Mouse (Mus musculus): Measurements from ENCODE around the gene Trpc2. TPM values are rescaled to one million over a fixed set of nuclear protein-coding genes. Genes with fewer than 3 reads are reported as not detected.
"Not testable (repeated sequence)": the region's sequence is repeated elsewhere in the genome, so short reads cannot be mapped to it uniquely, and the experiment has no call there.

The Trpc2 gene
- not detected in 2 replicates for polyA plus RNA-seq (2014; fragmentation: Nextera tagmentation; extraction: Ambion mirVana)

DNA sequence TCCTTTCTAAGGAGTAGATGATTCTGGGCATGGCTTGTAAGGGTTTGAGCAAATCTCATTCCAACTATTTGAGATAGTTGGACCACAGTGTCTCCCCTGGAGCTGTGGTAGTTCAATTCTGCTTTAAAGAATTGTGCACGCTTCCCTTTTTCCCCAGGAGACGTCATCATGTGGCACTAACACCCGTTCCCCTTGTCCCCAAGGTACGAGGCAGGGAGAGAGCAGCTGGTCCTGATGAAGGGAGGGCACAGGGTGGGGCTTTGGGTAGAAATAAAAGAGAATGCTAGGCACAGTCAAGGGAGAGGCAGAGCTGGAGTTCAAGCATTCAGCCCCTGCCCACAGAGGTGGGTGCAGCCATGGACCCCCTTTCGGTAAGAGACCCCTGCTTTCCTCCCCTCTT lies at the start of gene Trpc2:
Gene Trpc2, plus strand, starts transcription at position 301 of the 400 bp plus-strand sequence.
- DNase-seq (ENCODE audit: low spot score), result no peak

DNA sequence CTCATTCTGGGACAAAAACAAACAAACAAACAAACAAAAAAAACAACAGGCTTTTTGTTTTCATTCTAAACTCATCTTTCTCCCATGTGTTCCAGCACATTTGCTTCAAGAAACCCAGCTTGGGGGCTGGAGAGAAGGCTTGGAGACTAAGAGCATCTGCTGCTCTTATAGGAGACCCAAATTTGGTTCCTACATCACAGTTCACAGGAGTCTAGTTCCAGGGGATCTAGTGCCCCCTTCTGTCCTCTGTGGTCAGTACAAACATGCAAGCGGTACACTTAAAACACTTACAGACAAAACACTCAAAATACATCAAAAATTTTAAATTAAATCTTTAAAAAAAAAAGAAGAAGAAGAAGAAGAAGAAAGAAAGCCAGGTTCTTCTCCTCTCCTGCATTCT lies 48.0 kb upstream of the Trpc2 start:
- no peak overlapping the region for H3K4me2 ChIP-seq (ENCODE audit: low read depth)
- no peaks in the 10 kb centered on the region for H3K4me1 ChIP-seq (ENCODE audit: control insufficient read depth, insufficient read depth, low read length)
- no peak overlapping the region for H3K9ac ChIP-seq (ENCODE audit: low read length)
- no peak overlapping the region for H3K4me3 ChIP-seq (ENCODE audit: low read depth, low read length)
- no peak for ATAC-seq (ENCODE audit: insufficient read depth, low FRiP score, low TSS enrichment)
- H3K27me3 ChIP-seq (ENCODE audit: control insufficient read depth, insufficient read depth, low read length), result no peaks in the 10 kb centered on the region
- H3K27ac ChIP-seq (ENCODE audit: low read depth, low read length), result no peak overlapping the region
- H3K9me3 ChIP-seq (ENCODE audit: control insufficient read depth, low read length), result no peaks in the 10 kb centered on the region
- H3K36me3 ChIP-seq (ENCODE audit: control insufficient read depth, insufficient read depth, low read length), result peaks cover 25% of the 10 kb centered on the region
- WGBS, result 95% methylated on average over 1 of the region's 1 CpGs
- DNase-seq (ENCODE audit: low spot score), result no peak

More for the DNA sequence above, at the start of gene Trpc2:
- Histone ChIP-seq H3K4me2 (ENCODE audit: low read depth) (no peak within 1 kb of the TSS), H3K9me3 (ENCODE audit: control insufficient read depth, low read length) (no peaks in the 10 kb centered on the region), H3K4me3 (ENCODE audit: low read depth, low read length) (no peak within 1 kb of the TSS), H3K27me3 (ENCODE audit: control insufficient read depth, insufficient read depth, low read length) (no peaks in the 10 kb centered on the region), H3K27ac (ENCODE audit: low read depth, low read length) (no peak within 1 kb of the TSS), H3K36me3 (ENCODE audit: control insufficient read depth, insufficient read depth, low read length) (peaks cover 7% of the 10 kb centered on the region; the same call in 1 of the 2 replicates), H3K9ac (ENCODE audit: low read length) (no peak within 1 kb of the TSS), H3K4me1 (ENCODE audit: control insufficient read depth, insufficient read depth, low read length) (no peaks in the 10 kb centered on the region)
- WGBS, result 82% methylated on average over 5 of the region's 5 CpGs
- no peak for ATAC-seq (ENCODE audit: insufficient read depth, low FRiP score, low TSS enrichment)

DNA sequence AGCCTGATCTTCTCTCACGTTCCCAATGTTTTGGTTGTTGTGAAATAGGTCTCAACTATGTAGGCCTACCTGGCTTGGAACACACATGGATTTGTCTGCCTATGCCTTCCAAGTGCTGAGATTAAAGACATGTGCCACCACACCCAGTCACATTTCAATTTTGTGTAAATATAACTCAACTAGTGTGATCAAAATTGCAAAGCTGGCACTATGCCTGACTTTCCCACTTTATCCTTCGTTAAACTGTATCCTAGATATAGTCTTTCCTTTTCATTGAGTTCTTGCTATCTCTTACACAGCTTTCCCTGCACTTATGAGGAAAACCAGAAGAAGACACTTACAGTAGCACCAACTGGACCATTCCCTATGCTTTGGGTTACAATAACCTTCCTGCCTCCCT lies 47.4 kb upstream of the Trpc2 start:
- DNase-seq (ENCODE audit: low spot score) (no peak), ATAC-seq (ENCODE audit: insufficient read depth, low FRiP score, low TSS enrichment) (no peak)
- no peak overlapping the region for H3K4me2 ChIP-seq (ENCODE audit: low read depth)
- no peak overlapping the region for H3K27ac ChIP-seq (ENCODE audit: low read depth, low read length)
- no peak overlapping the region for H3K9ac ChIP-seq (ENCODE audit: low read length)
- no peaks in the 10 kb centered on the region for H3K27me3 ChIP-seq (ENCODE audit: control insufficient read depth, insufficient read depth, low read length)
- no peaks in the 10 kb centered on the region for H3K9me3 ChIP-seq (ENCODE audit: control insufficient read depth, low read length)
- H3K4me3 ChIP-seq (ENCODE audit: low read depth, low read length), result no peak overlapping the region
- WGBS, result 99% methylated on average over 2 of the region's 2 CpGs
- H3K36me3 ChIP-seq (ENCODE audit: control insufficient read depth, insufficient read depth, low read length), result peaks cover 25% of the 10 kb centered on the region
- H3K4me1 ChIP-seq (ENCODE audit: control insufficient read depth, insufficient read depth, low read length), result no peaks in the 10 kb centered on the region

DNA sequence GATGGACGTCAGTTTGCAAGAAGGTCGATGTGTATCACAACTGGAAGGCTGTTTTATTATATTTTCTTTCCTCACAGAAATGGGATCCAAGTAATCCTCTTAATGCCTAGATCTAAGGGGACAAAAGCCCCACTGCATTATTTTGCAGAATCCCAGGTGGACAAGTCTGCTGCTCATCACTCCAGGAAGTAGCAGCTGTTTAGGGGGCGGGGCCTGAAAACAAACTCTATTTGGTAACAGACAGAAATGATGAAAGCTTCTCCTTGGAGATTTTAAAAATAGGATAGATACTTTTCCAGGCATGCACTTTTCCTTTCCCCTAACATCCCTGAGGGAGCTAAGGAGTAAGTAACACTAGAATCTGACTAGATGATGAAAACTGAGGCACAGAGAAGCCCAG lies 45.6 kb upstream of the Trpc2 start:
- H3K36me3 ChIP-seq (ENCODE audit: control insufficient read depth, insufficient read depth, low read length), result peaks cover 25% of the 10 kb centered on the region
- no peaks in the 10 kb centered on the region for H3K4me1 ChIP-seq (ENCODE audit: control insufficient read depth, insufficient read depth, low read length)
- H3K4me3 ChIP-seq (ENCODE audit: low read depth, low read length), result no peak overlapping the region
- H3K9me3 ChIP-seq (ENCODE audit: control insufficient read depth, low read length), result no peaks in the 10 kb centered on the region
- H3K9ac ChIP-seq (ENCODE audit: low read length), result no peak overlapping the region
- no peak for DNase-seq (ENCODE audit: low spot score)
- WGBS, result 90% methylated on average over 3 of the region's 3 CpGs
- no peak overlapping the region for H3K4me2 ChIP-seq (ENCODE audit: low read depth)
- no peak for ATAC-seq (ENCODE audit: insufficient read depth, low FRiP score, low TSS enrichment)
- no peaks in the 10 kb centered on the region for H3K27me3 ChIP-seq (ENCODE audit: control insufficient read depth, insufficient read depth, low read length)
- H3K27ac ChIP-seq (ENCODE audit: low read depth, low read length), result no peak overlapping the region

DNA sequence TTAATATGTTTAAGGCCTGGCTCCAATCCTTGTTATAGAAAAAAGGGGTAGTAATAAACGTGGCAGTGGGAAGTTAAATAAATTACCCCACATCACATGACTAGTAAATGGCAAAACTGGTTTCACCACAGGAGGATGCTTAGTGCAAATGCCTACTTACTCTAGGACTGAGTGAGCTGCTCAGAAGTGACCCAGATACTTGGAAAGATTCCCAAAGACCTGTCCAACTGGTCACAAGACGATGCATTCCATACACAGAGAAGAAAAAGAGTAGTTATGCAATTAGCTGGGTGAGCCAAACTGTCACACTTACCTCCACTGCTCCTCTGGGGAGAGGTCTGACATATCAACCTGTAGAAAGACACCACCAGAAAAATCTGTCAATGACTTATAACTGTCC lies 40.6 kb upstream of the Trpc2 start:
- H3K4me2 ChIP-seq (ENCODE audit: low read depth), result no peak overlapping the region
- no peak for DNase-seq (ENCODE audit: low spot score)
- ATAC-seq (ENCODE audit: insufficient read depth, low FRiP score, low TSS enrichment), result no peak
- H3K27me3 ChIP-seq (ENCODE audit: control insufficient read depth, insufficient read depth, low read length), result no peaks in the 10 kb centered on the region
- 90% methylated on average over 2 of the region's 2 CpGs for WGBS
- H3K36me3 ChIP-seq (ENCODE audit: control insufficient read depth, insufficient read depth, low read length), result peaks cover 13% of the 10 kb centered on the region
- no peak overlapping the region for H3K27ac ChIP-seq (ENCODE audit: low read depth, low read length)
- H3K4me1 ChIP-seq (ENCODE audit: control insufficient read depth, insufficient read depth, low read length), result no peaks in the 10 kb centered on the region
- no peaks in the 10 kb centered on the region for H3K9me3 ChIP-seq (ENCODE audit: control insufficient read depth, low read length)
- no peak overlapping the region for H3K9ac ChIP-seq (ENCODE audit: low read length)
- H3K4me3 ChIP-seq (ENCODE audit: low read depth, low read length), result no peak overlapping the region

DNA sequence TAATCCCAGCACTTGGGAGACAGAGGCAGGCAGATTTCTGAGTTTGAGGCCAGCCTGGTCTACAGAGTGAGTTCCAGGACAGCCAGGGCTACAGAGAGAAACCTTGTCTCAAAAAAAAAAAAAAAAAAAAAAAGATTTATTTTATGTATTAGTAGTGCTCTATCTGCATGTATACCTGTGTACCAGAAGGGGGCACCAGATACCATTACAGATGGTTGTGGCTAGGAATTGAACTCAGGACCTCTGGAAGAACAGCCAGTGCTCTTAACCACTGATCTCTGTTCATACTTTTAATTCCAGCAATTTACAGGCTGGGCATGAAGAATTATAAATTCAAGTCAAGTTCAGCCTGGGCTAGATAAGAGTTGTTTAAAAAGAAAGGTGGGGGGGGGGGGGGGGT lies 34.4 kb upstream of the Trpc2 start:
- H3K36me3 ChIP-seq (ENCODE audit: control insufficient read depth, insufficient read depth, low read length); H3K4me1 ChIP-seq (ENCODE audit: control insufficient read depth, insufficient read depth, low read length); DNase-seq (ENCODE audit: low spot score); H3K4me3 ChIP-seq (ENCODE audit: low read depth, low read length); H3K9ac ChIP-seq (ENCODE audit: low read length); H3K27ac ChIP-seq (ENCODE audit: low read depth, low read length); H3K4me2 ChIP-seq (ENCODE audit: low read depth); ATAC-seq (ENCODE audit: insufficient read depth, low FRiP score, low TSS enrichment); H3K9me3 ChIP-seq (ENCODE audit: control insufficient read depth, low read length); H3K27me3 ChIP-seq (ENCODE audit: control insufficient read depth, insufficient read depth, low read length): not testable (repeated sequence)

DNA sequence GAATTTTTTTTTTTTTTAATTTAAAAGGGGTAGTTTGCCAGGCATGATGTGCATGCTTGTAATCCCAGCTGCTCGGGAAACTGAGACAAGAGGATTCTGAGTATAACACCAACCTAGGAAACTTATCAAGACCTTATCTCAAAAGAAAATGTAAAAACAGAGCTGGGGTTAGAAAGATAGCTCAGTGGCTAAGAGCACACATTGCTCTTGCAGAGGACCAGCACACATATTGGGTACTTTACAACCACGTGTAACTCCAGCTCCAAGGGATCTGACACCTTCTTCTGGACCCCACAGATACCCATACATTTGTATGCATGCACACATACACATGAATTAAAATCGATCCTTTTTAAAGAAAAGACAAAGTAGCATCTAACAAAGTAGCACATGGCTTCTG lies 21.6 kb upstream of the Trpc2 start:
- no peaks in the 10 kb centered on the region for H3K9me3 ChIP-seq (ENCODE audit: control insufficient read depth, low read length)
- no peak overlapping the region for H3K27ac ChIP-seq (ENCODE audit: low read depth, low read length)
- no peaks in the 10 kb centered on the region for H3K27me3 ChIP-seq (ENCODE audit: control insufficient read depth, insufficient read depth, low read length)
- ATAC-seq (ENCODE audit: insufficient read depth, low FRiP score, low TSS enrichment) (no peak), DNase-seq (ENCODE audit: low spot score) (no peak)
- WGBS, result 92% methylated on average over 3 of the region's 3 CpGs
- H3K9ac ChIP-seq (ENCODE audit: low read length), result no peak overlapping the region
- H3K36me3 ChIP-seq (ENCODE audit: control insufficient read depth, insufficient read depth, low read length), result no peaks in the 10 kb centered on the region
- H3K4me1 ChIP-seq (ENCODE audit: control insufficient read depth, insufficient read depth, low read length), result peaks cover 6% of the 10 kb centered on the region
- H3K4me2 ChIP-seq (ENCODE audit: low read depth), result no peak overlapping the region
- no peak overlapping the region for H3K4me3 ChIP-seq (ENCODE audit: low read depth, low read length)

DNA sequence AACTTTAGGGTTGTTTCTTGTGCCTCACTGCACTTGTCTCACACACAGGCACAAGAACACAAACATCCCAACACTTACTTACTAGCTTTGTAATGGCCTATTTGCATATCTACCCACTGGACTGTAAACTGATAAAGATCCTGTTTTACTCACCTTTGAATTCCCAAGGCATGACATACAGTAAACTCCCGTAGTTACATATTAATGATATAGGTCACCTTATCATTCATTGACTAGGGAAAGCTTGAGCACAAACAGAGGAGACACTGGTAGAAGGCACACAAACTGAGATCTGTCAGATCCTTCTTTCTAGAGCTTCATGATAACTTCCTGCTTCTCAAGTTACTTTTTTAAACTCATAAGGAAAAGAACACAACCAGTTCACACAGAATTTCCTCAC lies 20.7 kb upstream of the Trpc2 start:
- Histone ChIP-seq H3K4me2 (ENCODE audit: low read depth) (no peak overlapping the region), H3K27ac (ENCODE audit: low read depth, low read length) (no peak overlapping the region), H3K4me3 (ENCODE audit: low read depth, low read length) (no peak overlapping the region), H3K9ac (ENCODE audit: low read length) (no peak overlapping the region), H3K4me1 (ENCODE audit: control insufficient read depth, insufficient read depth, low read length) (peaks cover 6% of the 10 kb centered on the region), H3K9me3 (ENCODE audit: control insufficient read depth, low read length) (no peaks in the 10 kb centered on the region), H3K36me3 (ENCODE audit: control insufficient read depth, insufficient read depth, low read length) (no peaks in the 10 kb centered on the region), H3K27me3 (ENCODE audit: control insufficient read depth, insufficient read depth, low read length) (no peaks in the 10 kb centered on the region)
- ATAC-seq (ENCODE audit: insufficient read depth, low FRiP score, low TSS enrichment), result no peak
- 98% methylated on average over 1 of the region's 1 CpGs for WGBS
- DNase-seq (ENCODE audit: low spot score), result no peak

DNA sequence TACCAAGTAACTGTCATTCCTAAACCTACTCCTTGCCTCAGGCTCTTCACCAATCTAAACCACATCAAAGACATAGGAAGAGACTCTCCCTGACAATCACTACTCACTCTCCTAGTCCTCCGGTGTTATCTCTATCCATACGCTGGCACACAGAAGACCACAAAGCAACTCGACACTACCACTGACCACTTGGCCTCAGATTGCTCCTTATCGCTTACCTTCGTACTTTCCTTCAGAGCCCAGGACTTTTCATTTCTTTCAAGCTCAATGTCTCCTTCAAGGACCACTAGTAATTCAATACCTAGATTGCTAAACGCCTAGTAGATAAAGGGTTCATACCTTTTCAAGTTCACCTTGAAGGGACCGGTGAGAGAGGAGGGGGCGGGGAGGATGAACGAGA lies 19.0 kb upstream of the Trpc2 start:
- Histone ChIP-seq H3K4me2 (ENCODE audit: low read depth) (peak overlapping the region; percentile 65), H3K36me3 (ENCODE audit: control insufficient read depth, insufficient read depth, low read length) (no peaks in the 10 kb centered on the region), H3K9ac (ENCODE audit: low read length) (no peak overlapping the region), H3K4me1 (ENCODE audit: control insufficient read depth, insufficient read depth, low read length) (peaks cover 6% of the 10 kb centered on the region), H3K27me3 (ENCODE audit: control insufficient read depth, insufficient read depth, low read length) (no peaks in the 10 kb centered on the region), H3K27ac (ENCODE audit: low read depth, low read length) (no peak overlapping the region), H3K9me3 (ENCODE audit: control insufficient read depth, low read length) (no peaks in the 10 kb centered on the region), H3K4me3 (ENCODE audit: low read depth, low read length) (peak overlapping the region; percentile 74; the same call in 1 of the 2 replicates)
- ATAC-seq (ENCODE audit: insufficient read depth, low FRiP score, low TSS enrichment) (no peak), DNase-seq (ENCODE audit: low spot score) (no peak)
- WGBS, result 92% methylated on average over 9 of the region's 9 CpGs
